Mouse (Mus musculus): ENCODE measurements around the gene Vmn1r60. TPM values are rescaled to one million over a fixed set of nuclear protein-coding genes. Genes with fewer than 3 reads are reported as not detected.

Gene Vmn1r60
- not detected for polyA plus RNA-seq (2014; fragmentation: Illumina TruSeq; extraction: RNeasy Lipid Tissue Mini Kit (QIAGEN cat#74804); ENCODE audit: low read depth, low replicate concordance)

DNA sequence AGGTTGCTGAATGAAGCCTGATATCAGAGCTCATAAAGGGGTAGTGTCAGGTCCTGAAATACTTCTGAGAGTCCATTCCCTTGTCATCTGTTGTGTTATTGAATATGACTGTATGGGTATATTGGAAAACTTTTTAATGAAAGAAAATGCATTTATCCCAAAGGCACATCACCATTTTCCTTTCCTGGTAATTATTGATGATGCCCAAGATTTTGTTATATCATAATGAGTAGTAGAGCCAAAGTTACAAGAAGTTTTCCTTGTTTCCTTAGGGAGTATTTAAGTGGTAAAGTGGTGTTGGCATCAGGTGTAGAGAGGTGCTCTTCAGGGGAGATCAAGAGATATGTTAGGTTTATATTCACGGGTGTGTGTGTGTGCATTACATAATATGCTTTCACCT lies at the start of gene Vmn1r60:
TSS of gene Vmn1r60 (minus strand) at position 101 of the 400 bp plus-strand sequence.

DNA sequence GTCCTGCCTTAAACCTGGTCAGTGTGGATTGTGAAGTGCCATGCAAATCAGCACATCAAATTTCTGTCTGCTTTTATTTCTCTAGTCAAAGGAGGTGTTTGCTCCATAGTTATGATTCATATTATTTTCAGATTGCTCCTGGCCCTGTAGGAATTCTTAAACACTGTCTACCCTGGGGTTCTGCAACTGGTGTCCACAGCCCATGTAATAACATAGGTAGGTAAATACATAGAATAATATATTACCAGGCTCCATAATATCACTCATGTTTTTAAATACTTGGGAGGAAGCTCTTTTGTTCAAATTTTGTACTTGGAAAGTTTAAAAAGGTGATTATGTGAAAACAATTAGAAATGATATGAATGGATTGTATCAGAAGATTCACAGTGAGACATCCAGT lies 53.3 kb downstream of the Vmn1r60 start, which contains the start of gene Vmn2r28:
TSS of gene Vmn2r28 (minus strand) at position 101 of the 400 bp plus-strand sequence.

Other genes with a start within 250 kb of the Vmn1r60 start
- gene Gm5065, start 196.8 kb downstream of the Vmn1r60 start, polyA plus RNA-seq (2014; fragmentation: Illumina TruSeq; extraction: RNeasy Lipid Tissue Mini Kit (QIAGEN cat#74804); ENCODE audit: low read depth, low replicate concordance) = not detected
- not detected for gene Nlrp2, start 196.3 kb downstream of the Vmn1r60 start, polyA plus RNA-seq (2014; fragmentation: Illumina TruSeq; extraction: RNeasy Lipid Tissue Mini Kit (QIAGEN cat#74804); ENCODE audit: low read depth, low replicate concordance)
- not detected for gene Vmn1r58, start 133.9 kb downstream of the Vmn1r60 start, polyA plus RNA-seq (2014; fragmentation: Illumina TruSeq; extraction: RNeasy Lipid Tissue Mini Kit (QIAGEN cat#74804); ENCODE audit: low read depth, low replicate concordance)
- gene Vmn1r59, start 90.5 kb downstream of the Vmn1r60 start, polyA plus RNA-seq (2014; fragmentation: Illumina TruSeq; extraction: RNeasy Lipid Tissue Mini Kit (QIAGEN cat#74804); ENCODE audit: low read depth, low replicate concordance) = not detected
- gene Vmn2r28, start 53.4 kb downstream of the Vmn1r60 start, polyA plus RNA-seq (2014; fragmentation: Illumina TruSeq; extraction: RNeasy Lipid Tissue Mini Kit (QIAGEN cat#74804); ENCODE audit: low read depth, low replicate concordance) = not detected
- not detected for gene Vmn1r61, start 66.0 kb upstream of the Vmn1r60 start, polyA plus RNA-seq (2014; fragmentation: Illumina TruSeq; extraction: RNeasy Lipid Tissue Mini Kit (QIAGEN cat#74804); ENCODE audit: low read depth, low replicate concordance)
- gene Vmn1r62, start 126.3 kb upstream of the Vmn1r60 start, polyA plus RNA-seq (2014; fragmentation: Illumina TruSeq; extraction: RNeasy Lipid Tissue Mini Kit (QIAGEN cat#74804); ENCODE audit: low read depth, low replicate concordance) = not detected